Mouse (Mus musculus) spleen, adult 2 months (tissue): ENCODE data around the gene Gm21119.
"Not testable (repeated sequence)": the region's sequence is repeated elsewhere in the genome, so short reads cannot be mapped to it uniquely, and the experiment has no call there.

ENCODE experiments used
- CTCF ChIP-seq: fragments of 200-500 bp; IDR thresholded peaks from 2 replicates; pipeline ENCODE4 v1.5.1; 2011; ENCODE audit warnings: mild to moderate bottlenecking, inconsistent platforms; ENCODE audit not compliant: insufficient read depth, insufficient read length, insufficient replicate concordance; ENCODE audit errors: extremely low read depth
- POLR2A ChIP-seq: fragments of 200-500 bp; IDR thresholded peaks from 2 replicates; pipeline ENCODE4 v1.6.1; 2011; ENCODE audit warnings: low read depth, low read length, inconsistent platforms

DNA sequence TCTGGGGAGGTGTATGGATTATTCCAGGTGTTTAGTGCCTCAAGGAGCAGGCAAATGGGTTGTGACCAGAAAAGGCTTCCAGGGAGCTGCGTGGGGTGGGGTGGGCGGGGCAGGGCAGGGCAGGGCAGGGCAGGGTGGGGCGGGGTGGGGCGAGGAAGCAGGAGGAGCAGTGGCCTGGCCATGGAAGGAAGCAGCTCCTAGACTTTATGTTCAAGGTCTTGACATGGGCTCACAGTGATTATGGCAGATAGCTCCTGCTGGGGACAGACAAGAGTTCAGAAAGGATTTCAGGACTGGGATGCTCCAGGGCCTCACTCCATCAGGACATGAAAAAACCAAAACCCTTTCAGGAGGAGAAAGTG, 25.6 kb upstream of the Gm21119 start:
- TF ChIP-seq POLR2A, CTCF: not testable (repeated sequence)
